Mouse (Mus musculus) hindbrain, postnatal 0 days (tissue): ENCODE measurements around the gene Haus7. TPM values are rescaled to one million over a fixed set of nuclear protein-coding genes. Genes with fewer than 3 reads are reported as not detected.

Experiments used
- ATAC-seq: fragments of 200-750 bp; cut with Nextera tagmentation; 2 replicates; pipeline ENCODE4 v1.8.0; 2017; ENCODE audit warnings: mild to moderate bottlenecking, moderate TSS enrichment, moderate library complexity
- DNase-seq: peaks from one replicate; pipeline ENCODE4 v3.0.0-alpha.2; 2015; ENCODE audit warnings: low spot score
- H3K27ac ChIP-seq: fragments of 300-500 bp; sonication (generic); 2 replicates; pipeline ENCODE4 v1.5.1; 2014; ENCODE audit warnings: mild to moderate bottlenecking
- H3K27me3 ChIP-seq: fragments of 300-500 bp; sonication (generic); 2 replicates; pipeline ENCODE4 v1.6.1; 2014; ENCODE audit warnings: low read length, mixed read lengths; ENCODE audit not compliant: insufficient read depth
- H3K36me3 ChIP-seq: fragments of 300-500 bp; sonication (generic); 2 replicates; pipeline ENCODE4 v1.6.1; 2014; ENCODE audit warnings: low read length, mixed read lengths; ENCODE audit not compliant: insufficient read depth
- H3K4me1 ChIP-seq: fragments of 300-500 bp; sonication (generic); 2 replicates; pipeline ENCODE4 v1.6.1; 2014; ENCODE audit warnings: antibody characterized with exemption, low read length, mixed read lengths; ENCODE audit not compliant: insufficient read depth
- H3K4me2 ChIP-seq: fragments of 300-500 bp; sonication (generic); 2 replicates; pipeline ENCODE4 v1.6.1; 2014; ENCODE audit warnings: low read depth, mild to moderate bottlenecking, low read length, moderate library complexity, mixed read lengths
- H3K4me3 ChIP-seq: fragments of 300-500 bp; sonication (generic); 2 replicates; pipeline ENCODE4 v1.5.1; 2014; ENCODE audit warnings: low read length
- H3K9ac ChIP-seq: fragments of 300-500 bp; sonication (generic); replicated peaks from 2 replicates; pipeline ENCODE4 v1.6.1; 2014; ENCODE audit warnings: mild to moderate bottlenecking, low read length, moderate library complexity, mixed read lengths
- H3K9me3 ChIP-seq: fragments of 300-500 bp; sonication (generic); 2 replicates; pipeline ENCODE4 v1.6.1; 2016; ENCODE audit warnings: low read length, mixed read lengths
- CTCF ChIP-seq: IDR thresholded peaks from 2 replicates; pipeline ENCODE4 v1.5.1; 2016; ENCODE audit warnings: antibody characterized with exemption, control low read depth, low read depth
- WGBS: fragments of 180-500 bp; shearing (Covaris S2); extraction: QIAGEN DNeasy Blood & Tissue Kit; methylation state at CpG from one replicate; pipeline ENCODE4 v1.1.7; 2014; 5-methylcytosine and 5-hydroxymethylcytosine counted together
- polyA plus RNA-seq: library from polyadenylated mRNA; unstranded; fragments of >200 nt; fragmentation: Nextera tagmentation; extraction: Ambion mirVana; gene quantifications from 2 replicates; pipeline ENCODE4 v1.2.1, GENCODE M21; 2015
- total RNA-seq: library from RNA; depleted of rRNA; stranded (reverse); fragments of >200 nt; gene quantifications from 2 replicates; pipeline ENCODE4 v1.2.3, GENCODE M21; 2014

Haus7 gene
- total and polyA plus RNA-seq, 2 experiments from 2014 or later: 33.5 to 62.8 TPM

- ATAC-seq (no peak), DNase-seq (no peak)
- WGBS: 71% methylated on average over 2 of the region's 2 CpGs
- Histone ChIP-seq H3K4me3 (no peak overlapping the region), H3K4me2 (no peak overlapping the region), H3K9ac (no peak overlapping the region), H3K36me3 (no peaks in the 10 kb centered on the region), H3K9me3 (no peaks in the 10 kb centered on the region), H3K4me1 (no peaks in the 10 kb centered on the region), H3K27me3 (no peaks in the 10 kb centered on the region), H3K27ac (no peak overlapping the region)
- TF ChIP-seq CTCF: no peak
Observed at GRCm38 (mm10) chrX:73477500-73477899, 18.7 kb upstream of the Haus7 start.

GRCm38 (mm10) chrX:73476621-73477020 is 17.8 kb upstream of the Haus7 start:
- no peak overlapping the region for H3K4me3 ChIP-seq
- DNase-seq (no peak), ATAC-seq (no peak)
- TF ChIP-seq CTCF: no peak
- H3K36me3 ChIP-seq: no peaks in the 10 kb centered on the region
- H3K9me3 ChIP-seq: no peaks in the 10 kb centered on the region
- no peak overlapping the region for H3K27ac ChIP-seq
- no peaks in the 10 kb centered on the region for H3K4me1 ChIP-seq
- WGBS: 77% methylated on average over 2 of the region's 2 CpGs
- no peak overlapping the region for H3K4me2 ChIP-seq
- no peaks in the 10 kb centered on the region for H3K27me3 ChIP-seq
- no peak overlapping the region for H3K9ac ChIP-seq

- Histone ChIP-seq H3K9me3 (no peaks in the 10 kb centered on the region), H3K27ac (no peak overlapping the region), H3K36me3 (no peaks in the 10 kb centered on the region), H3K4me2 (no peak overlapping the region), H3K4me1 (no peaks in the 10 kb centered on the region), H3K9ac (no peak overlapping the region), H3K27me3 (no peaks in the 10 kb centered on the region), H3K4me3 (no peak overlapping the region)
- ATAC-seq (no peak), DNase-seq (no peak)
- WGBS: 77% methylated on average over 1 of the region's 1 CpGs
- TF ChIP-seq CTCF: no peak
Observed at GRCm38 (mm10) chrX:73475658-73476256, 16.9 kb upstream of the Haus7 start.

GRCm38 (mm10) chrX:73474340-73475165 is 15.7 kb upstream of the Haus7 start:
- H3K27me3 ChIP-seq: no peaks in the 10 kb centered on the region
- no peaks in the 10 kb centered on the region for H3K36me3 ChIP-seq
- no peaks in the 10 kb centered on the region for H3K9me3 ChIP-seq
- no peaks in the 10 kb centered on the region for H3K4me1 ChIP-seq
- H3K4me2 ChIP-seq: no peak overlapping the region
- DNase-seq: no peak
- WGBS: 64% methylated on average over 12 of the region's 12 CpGs
- no peak for ATAC-seq
- H3K4me3 ChIP-seq: no peak overlapping the region
- H3K9ac ChIP-seq: no peak overlapping the region
- TF ChIP-seq CTCF: no peak
- no peak overlapping the region for H3K27ac ChIP-seq

GRCm38 (mm10) chrX:73471764-73472163 is 12.9 kb upstream of the Haus7 start:
- no peak for ATAC-seq
- Histone ChIP-seq H3K4me2 (no peak overlapping the region), H3K36me3 (no peaks in the 10 kb centered on the region), H3K27me3 (no peaks in the 10 kb centered on the region), H3K27ac (no peak overlapping the region), H3K9me3 (no peaks in the 10 kb centered on the region), H3K9ac (no peak overlapping the region), H3K4me1 (no peaks in the 10 kb centered on the region), H3K4me3 (no peak overlapping the region)
- WGBS: 90% methylated on average over 3 of the region's 3 CpGs
- DNase-seq: no peak
- TF ChIP-seq CTCF: no peak

- Histone ChIP-seq H3K9me3 (no peaks in the 10 kb centered on the region), H3K4me2 (no peak overlapping the region), H3K9ac (no peak overlapping the region), H3K4me3 (no peak overlapping the region), H3K27me3 (no peaks in the 10 kb centered on the region), H3K4me1 (no peaks in the 10 kb centered on the region), H3K27ac (no peak overlapping the region), H3K36me3 (no peaks in the 10 kb centered on the region)
- TF ChIP-seq CTCF: no peak
- ATAC-seq (no peak), DNase-seq (no peak)
- WGBS: 67% methylated on average over 1 of the region's 1 CpGs
Observed at GRCm38 (mm10) chrX:73468752-73469151, 9.9 kb upstream of the Haus7 start.

GRCm38 (mm10) chrX:73468330-73468729 is 9.5 kb upstream of the Haus7 start:
- DNase-seq (no peak), ATAC-seq (no peak)
- Histone ChIP-seq H3K4me1 (no peaks in the 10 kb centered on the region), H3K9ac (no peak overlapping the region), H3K27ac (no peak overlapping the region), H3K36me3 (no peaks in the 10 kb centered on the region), H3K27me3 (no peaks in the 10 kb centered on the region), H3K9me3 (no peaks in the 10 kb centered on the region), H3K4me2 (no peak overlapping the region), H3K4me3 (no peak overlapping the region)
- no peak for TF ChIP-seq CTCF
- 84% methylated on average over 3 of the region's 3 CpGs for WGBS
